Mouse (Mus musculus): ENCODE data around the gene Copg2. TPM values are rescaled to one million over a fixed set of nuclear protein-coding genes. Genes with fewer than 3 reads are reported as not detected.

Gene Copg2
- total RNA-seq, 1 experiment from 2014 or later: 51.5 TPM

Small RNA genes lying within 50 kb of the gene (microRNA-seq; reads per million reads assigned to microRNA genes)
- gene Mir335: 11,918 to 21,200 reads per million in 2 experiments

Other genes with a start within 250 kb of the Copg2 start
- 6.8 and 8.2 TPM in 2 replicates for gene Cep41, start 203.0 kb downstream of the Copg2 start, total RNA-seq (2021)
- gene Mest, start 173.2 kb downstream of the Copg2 start, total RNA-seq (2021): 73.3 and 85.6 TPM in 2 replicates
- gene Tsga13, start 18.8 kb upstream of the Copg2 start, total RNA-seq (2021): not detected in 2 replicates
- gene Klf14, start 62.3 kb upstream of the Copg2 start, total RNA-seq (2021): 0.11 and 0.33 TPM in 2 replicates